Mouse (Mus musculus): ENCODE data around the gene Smurf1.
A peak's percentile ranks its signal among the peaks of the same experiment; 100 is the strongest.

The Smurf1 gene

GRCm38 (mm10) chr5:144915828-144916227 lies 49.8 kb downstream of the Smurf1 start:
- no peak for DNase-seq (ENCODE audit: extremely low read depth, low read depth)

DNA sequence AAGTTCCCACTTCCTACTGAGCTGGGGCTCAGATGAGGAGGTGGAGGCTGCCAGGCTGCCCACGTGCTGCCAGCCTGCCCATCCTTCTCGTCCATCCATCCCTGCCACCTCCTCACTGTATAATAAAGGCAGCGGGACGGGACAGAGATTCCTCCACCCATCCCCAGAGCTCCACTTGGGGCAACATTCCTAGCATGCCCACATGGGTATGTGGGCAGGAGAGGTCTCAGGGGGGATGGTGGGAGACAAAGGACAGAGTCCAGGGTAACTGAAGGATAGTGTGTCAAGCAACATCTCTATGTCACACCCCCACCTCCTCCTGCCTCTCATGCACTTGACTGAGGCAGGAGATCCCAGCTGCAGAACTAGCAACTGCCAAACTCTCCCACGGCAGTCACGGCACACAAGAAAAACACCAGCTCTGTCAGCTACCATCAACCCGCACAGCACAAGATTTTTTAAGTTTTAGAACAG lies 51.2 kb downstream of the Smurf1 start:
- no peak for DNase-seq (ENCODE audit: extremely low read depth, low read depth)

- no peak for DNase-seq (ENCODE audit: extremely low read depth, low read depth)
Measured at GRCm38 (mm10) chr5:144913923-144914322, 51.7 kb downstream of the Smurf1 start.

DNA sequence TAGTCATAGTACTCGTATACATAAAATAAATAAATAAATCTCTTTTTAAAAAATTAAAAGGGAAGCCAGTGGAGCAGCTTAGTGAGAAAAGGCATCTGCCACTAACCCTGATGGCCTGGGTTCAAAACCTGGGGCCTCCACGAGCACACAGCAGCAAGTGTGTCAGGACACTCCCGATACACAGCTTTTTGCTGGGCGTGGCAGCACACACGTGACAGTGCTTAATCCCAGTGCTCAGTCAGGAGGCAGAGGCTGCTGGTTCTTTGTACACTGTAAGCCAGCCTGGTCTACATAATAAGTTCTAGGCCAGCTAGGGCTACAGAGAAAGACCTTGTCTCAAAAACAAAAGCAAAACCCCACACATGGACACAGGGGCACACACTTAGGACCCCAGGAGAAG lies 52.3 kb downstream of the Smurf1 start:
- DNase-seq (ENCODE audit: extremely low read depth, low read depth) = no peak

- DNase-seq (ENCODE audit: extremely low read depth, low read depth) = no peak
Measured at GRCm38 (mm10) chr5:144912519-144913310, 52.9 kb downstream of the Smurf1 start.

- DNase-seq (ENCODE audit: extremely low read depth, low read depth) = no peak
Measured at GRCm38 (mm10) chr5:144909521-144909920, 56.1 kb downstream of the Smurf1 start.

GRCm38 (mm10) chr5:144907591-144907990 lies 58.1 kb downstream of the Smurf1 start:
- no peak for DNase-seq (ENCODE audit: extremely low read depth, low read depth)

DNA sequence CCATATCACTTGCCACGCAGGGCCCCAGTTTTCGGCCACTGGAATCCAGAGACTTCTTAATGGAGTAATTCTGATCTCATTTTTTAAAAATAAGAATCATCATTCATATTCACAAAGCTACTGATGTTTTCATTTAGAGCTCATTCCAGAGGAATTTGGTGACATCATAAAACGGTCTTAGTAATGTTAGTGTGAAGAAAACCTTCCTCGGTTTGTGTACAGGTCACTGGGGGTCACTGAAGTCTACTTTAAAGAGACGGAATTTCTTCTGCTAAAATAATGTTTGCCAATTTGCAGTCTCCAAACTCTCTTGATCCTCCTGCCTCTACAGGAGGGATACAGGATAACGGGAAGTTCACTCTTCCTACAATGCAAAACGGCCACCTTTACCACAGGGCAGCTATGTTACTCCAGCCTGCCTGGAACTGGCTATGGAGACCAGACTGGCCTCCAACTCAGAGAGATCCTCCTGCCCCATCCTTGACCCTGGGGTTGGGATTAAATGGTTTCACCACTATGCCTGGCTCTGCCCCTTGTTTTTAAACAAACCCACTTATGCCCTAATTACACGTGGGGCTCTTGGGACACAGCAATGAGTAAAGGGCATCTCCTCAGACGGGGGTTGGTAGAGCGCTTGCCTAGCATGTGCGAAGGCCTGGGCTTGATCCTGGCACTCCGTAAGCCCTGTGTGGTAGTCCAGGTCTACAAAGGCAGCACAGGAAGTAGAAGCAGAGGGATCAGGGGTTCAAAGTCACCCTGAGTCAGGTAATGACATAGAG lies 61.1 kb downstream of the Smurf1 start:
- DNase-seq (ENCODE audit: extremely low read depth, low read depth) = no peak

DNA sequence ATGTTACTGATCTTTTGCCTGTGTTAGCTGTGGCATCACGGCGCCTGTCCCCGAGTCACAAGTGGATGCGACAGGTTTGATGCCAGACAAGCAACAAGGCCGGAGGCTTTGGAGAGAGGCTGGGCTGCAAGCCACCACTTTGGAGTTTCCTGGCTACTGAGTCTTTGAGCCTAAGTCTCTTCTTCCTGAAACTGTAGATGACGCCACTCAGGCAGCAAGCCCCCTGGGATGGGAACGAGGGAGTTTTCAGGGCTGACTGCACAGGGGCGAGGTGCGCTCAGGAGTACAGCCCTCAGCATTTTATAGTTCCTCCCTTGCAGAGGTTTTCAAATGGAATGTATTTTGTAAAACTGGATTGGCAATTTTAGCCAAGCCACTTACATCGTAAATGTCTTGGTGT lies 63.9 kb downstream of the Smurf1 start:
- no peak for DNase-seq (ENCODE audit: extremely low read depth, low read depth)

DNA sequence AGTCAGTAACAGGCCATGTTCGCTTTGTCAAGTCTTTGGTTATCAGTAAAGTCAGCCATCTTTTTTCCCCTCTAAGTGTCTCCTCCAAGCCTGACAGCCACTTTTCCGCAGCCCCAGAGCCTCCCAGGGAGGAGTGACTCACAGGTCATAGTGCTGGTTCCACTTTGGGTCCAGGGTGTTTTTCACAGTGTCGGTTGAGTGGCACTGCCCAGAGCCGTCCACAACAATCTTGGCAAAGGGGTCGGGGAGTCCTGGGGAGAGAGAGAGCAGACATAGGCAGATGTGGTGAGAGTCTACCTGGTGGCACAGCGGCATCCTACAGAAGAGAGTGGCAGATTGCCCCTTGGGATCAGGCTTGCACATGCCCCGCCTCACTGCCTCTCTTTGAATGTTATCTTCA lies 64.6 kb downstream of the Smurf1 start:
- DNase-seq (ENCODE audit: extremely low read depth, low read depth) = no peak

GRCm38 (mm10) chr5:144898448-144899052 lies 67.1 kb downstream of the Smurf1 start:
- DNase-seq (ENCODE audit: extremely low read depth, low read depth) = peak; percentile 3

- DNase-seq (ENCODE audit: extremely low read depth, low read depth) = no peak
Measured at GRCm38 (mm10) chr5:144897881-144898280, 67.8 kb downstream of the Smurf1 start.

DNA sequence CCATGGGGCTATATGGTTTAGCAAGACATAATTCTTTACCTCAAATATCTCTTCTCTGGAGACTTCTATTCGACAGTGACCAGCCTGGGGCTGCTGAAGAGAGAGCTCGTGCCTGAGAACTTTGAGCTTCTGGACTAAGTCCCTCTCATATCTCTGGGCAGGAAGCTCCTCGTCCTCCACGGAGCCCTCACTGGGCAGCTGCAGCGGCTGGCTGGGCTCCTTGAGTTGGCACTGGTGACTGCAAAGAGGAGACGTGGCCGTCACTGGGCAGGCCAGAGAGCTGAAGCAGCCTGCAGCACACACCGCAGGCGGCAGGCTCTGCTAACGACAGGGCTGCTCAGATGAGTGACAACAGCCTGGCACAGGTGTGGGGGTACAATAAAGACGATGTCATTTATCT lies 74.4 kb downstream of the Smurf1 start:
- DNase-seq (ENCODE audit: extremely low read depth, low read depth) = no peak

DNA sequence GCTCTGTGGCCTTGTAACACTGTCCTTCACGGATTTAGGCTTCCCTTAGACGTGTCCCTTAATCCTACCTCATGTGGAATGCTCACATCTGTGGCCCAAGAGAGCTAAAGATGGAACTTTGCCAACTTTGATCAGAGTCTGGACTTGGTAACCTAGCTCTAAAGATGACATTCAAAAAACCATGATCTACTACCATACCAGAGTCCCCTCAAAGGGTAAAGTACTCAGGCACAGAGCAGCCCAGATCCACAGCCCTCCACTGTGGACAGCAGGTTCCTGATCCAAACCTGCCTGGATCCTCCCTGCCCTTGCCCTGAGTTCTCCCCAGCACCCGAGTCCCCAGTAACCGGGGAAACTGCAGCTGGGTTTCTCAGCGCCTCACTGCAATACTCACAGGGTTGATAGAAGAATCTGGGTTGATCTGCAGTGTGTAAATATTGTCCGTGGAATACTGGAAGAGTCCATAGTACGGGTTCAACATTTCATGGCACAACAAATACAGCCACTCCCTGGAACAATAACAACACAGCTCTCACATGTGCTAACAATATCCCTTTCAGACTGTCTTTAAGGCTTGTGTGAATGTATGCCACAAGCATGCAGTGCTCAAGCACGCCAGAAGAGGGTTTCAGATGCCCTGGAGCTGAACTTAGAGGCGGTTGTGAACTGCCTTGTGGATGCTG lies 79.5 kb downstream of the Smurf1 start:
- no peak for DNase-seq (ENCODE audit: extremely low read depth, low read depth)

GRCm38 (mm10) chr5:144884629-144885217 lies 80.9 kb downstream of the Smurf1 start:
- DNase-seq (ENCODE audit: extremely low read depth, low read depth) = no peak

DNA sequence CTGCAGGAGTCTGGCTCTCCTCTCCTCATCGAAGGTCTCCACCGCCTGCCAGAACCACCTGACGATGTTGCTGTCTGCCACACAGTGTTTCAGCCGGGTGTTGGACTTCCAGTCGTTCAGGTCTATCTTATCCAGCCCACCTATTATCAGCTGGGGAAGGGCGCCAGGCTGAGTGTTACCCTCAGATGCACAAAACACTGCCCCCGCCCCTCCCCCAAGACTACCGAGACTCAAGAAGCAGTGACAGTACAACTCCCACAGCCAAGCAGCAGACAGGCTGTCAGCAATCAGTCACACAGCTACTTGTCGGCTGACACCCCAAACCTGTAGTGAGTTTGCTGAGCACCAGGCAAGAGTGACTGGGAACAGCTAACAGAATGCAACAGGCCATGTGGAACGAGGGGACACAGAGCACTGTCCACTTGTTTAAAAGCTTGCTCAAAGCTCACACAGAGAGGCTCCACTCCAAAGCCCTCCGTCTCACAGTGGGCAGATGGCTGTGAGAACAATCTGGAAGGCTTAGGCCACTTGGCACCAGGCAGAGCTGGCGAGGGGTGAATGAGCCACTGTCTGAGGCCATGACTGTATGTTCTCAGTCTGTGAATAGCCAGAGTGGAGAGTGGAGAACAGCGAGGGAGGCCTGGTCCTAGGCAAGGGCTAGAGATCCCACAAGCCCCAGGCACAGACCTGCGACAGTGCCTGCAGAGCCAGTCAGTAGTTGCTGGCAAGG lies 83.8 kb downstream of the Smurf1 start:
- no peak for DNase-seq (ENCODE audit: extremely low read depth, low read depth)

DNA sequence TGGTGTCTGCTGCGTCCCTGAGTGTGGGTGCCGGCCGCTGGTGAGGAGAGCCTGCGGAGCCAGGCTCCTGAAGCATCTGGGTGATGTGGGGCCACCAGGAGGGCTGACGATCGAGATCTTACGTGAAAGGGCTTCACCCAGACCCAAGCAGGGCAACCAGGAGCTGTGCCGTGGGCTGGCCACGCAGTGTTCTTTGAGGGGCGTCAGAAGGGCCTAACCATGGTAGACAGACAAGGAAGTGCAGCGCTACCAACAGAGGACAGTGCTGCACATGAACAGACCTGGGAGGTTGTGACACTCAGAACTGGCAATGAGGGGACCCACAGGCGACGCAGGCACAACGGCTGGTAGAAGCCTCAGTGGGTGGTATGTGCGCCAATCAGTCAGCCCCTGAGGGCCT lies 88.6 kb downstream of the Smurf1 start:
- no peak for DNase-seq (ENCODE audit: extremely low read depth, low read depth)

- peak; percentile 34 for DNase-seq (ENCODE audit: extremely low read depth, low read depth)
Measured at GRCm38 (mm10) chr5:144875892-144876291, 89.8 kb downstream of the Smurf1 start.

GRCm38 (mm10) chr5:144875227-144875626 lies 90.4 kb downstream of the Smurf1 start:
- no peak for DNase-seq (ENCODE audit: extremely low read depth, low read depth)

DNA sequence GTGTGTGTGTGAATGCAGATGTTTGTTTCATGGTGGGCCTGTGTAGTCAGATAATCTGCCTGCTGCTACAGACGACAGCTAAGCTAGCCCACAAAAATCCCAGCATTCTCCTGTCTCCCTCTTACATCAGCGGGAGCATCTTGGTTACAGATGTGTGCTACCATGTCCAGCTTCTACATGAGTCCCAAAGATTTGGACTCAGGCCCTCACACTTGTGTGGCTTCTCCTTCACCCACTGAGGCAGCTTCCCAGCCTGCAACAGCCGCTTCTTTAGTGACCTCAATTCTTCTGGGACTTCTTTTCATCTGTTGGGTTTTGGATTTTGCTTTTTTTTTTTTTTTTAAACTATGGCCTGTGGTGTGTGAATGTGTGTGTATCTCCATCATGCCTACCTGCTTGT lies 92.8 kb downstream of the Smurf1 start:
- DNase-seq (ENCODE audit: extremely low read depth, low read depth) = no peak

GRCm38 (mm10) chr5:144872326-144872725 lies 93.3 kb downstream of the Smurf1 start:
- no peak for DNase-seq (ENCODE audit: extremely low read depth, low read depth)

Measured in MEL-GATA-1-ER (cell line).